Mouse (Mus musculus): ENCODE results near the gene Pax3. TPM values are rescaled to one million over a fixed set of nuclear protein-coding genes. Genes with fewer than 3 reads are reported as not detected.

Gene Pax3
- total and polyA plus RNA-seq, 3 experiments: 7.4 to 22.9 (median 11.4) TPM

DNA sequence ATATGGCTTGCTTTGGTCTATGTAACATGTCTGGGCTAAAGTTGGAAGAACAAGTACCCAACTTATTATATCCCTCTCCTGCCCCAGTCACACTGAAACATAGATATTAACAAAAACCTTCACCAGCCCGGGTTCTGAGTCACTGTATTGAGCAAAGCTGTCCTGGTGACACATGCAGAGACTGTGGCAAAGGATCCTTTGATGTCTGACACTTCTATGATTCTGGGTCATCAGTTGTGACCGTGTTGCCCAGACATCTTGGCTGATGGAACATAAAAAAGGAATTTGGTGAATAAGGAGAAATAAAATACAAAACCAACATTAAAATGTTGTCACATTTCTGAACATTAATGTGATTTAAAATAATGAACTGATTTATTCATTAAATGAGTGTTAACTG is 108.3 kb downstream of the Pax3 start:
- no peak for TF ChIP-seq GATA1 (IDR thresholded peaks at IDR 0.05; ENCODE audit: borderline replicate concordance, low read length)
- no peaks in the 10 kb centered on the region for H3K4me1 ChIP-seq (ENCODE audit: insufficient read depth, low read depth, low read length)
- ATAC-seq (ENCODE audit: extremely low read depth, insufficient number of reproducible peaks, low FRiP score, poor library complexity, severe bottlenecking): no peak
- no peak for DNase-seq (ENCODE audit: low spot score)
- no peaks in the 10 kb centered on the region for H3K27me3 ChIP-seq (ENCODE audit: insufficient read depth, low read length)
- peaks cover 1% of the 10 kb centered on the region for H3K9me3 ChIP-seq (replicated peaks)
- no peaks in the 10 kb centered on the region for H3K36me3 ChIP-seq (replicated peaks)
- no peak overlapping the region for H3K4me3 ChIP-seq (ENCODE audit: low read depth, low read length)

DNA sequence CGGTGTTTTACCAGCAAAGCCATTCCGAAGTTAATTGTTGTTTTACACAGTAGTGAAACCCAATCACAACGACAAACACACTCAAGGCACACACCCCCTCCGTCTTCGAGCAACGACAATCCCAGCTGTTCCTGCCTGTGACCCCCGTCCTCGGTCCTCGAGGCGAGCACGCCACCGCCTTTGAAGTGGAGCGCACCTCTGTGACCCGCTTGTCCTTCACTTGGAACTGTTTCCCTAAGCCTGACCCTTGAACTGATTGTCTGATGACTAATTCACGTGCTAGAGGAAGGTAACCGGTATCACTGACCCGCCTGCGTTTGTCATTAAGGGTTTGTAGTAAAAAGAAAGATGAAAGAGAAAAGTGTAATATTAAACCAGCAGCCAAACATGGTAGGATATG is 115.2 kb downstream of the Pax3 start:
- ATAC-seq (ENCODE audit: extremely low read depth, insufficient number of reproducible peaks, low FRiP score, poor library complexity, severe bottlenecking) (no peak), DNase-seq (ENCODE audit: low spot score) (no peak)
- no peaks in the 10 kb centered on the region for H3K36me3 ChIP-seq (replicated peaks)
- H3K4me1 ChIP-seq (ENCODE audit: insufficient read depth, low read depth, low read length): no peaks in the 10 kb centered on the region
- TF ChIP-seq TAL1 (conservative IDR thresholded peaks at IDR 0.05; ENCODE audit: low read depth, low read length): no peak
- TF ChIP-seq GATA2 (IDR thresholded peaks at IDR 0.05; ENCODE audit: borderline replicate concordance, low read depth, low read length): no peak
- no peak for TF ChIP-seq POLR2AphosphoS5 (IDR thresholded peaks at IDR 0.05; ENCODE audit: insufficient replicate concordance, low read depth, low read length)
- no peak for TF ChIP-seq GATA1 (IDR thresholded peaks at IDR 0.05; ENCODE audit: borderline replicate concordance, low read length)
- TF ChIP-seq CTCF (IDR thresholded peaks at IDR 0.05; ENCODE audit: low read depth, low read length): no peak
- H3K4me3 ChIP-seq (ENCODE audit: low read depth, low read length): no peak overlapping the region
- H3K9me3 ChIP-seq (replicated peaks): peaks cover 5% of the 10 kb centered on the region
- peaks cover 2% of the 10 kb centered on the region; the same call in 1 of the 2 replicates for H3K27me3 ChIP-seq (ENCODE audit: insufficient read depth, low read length)

DNA sequence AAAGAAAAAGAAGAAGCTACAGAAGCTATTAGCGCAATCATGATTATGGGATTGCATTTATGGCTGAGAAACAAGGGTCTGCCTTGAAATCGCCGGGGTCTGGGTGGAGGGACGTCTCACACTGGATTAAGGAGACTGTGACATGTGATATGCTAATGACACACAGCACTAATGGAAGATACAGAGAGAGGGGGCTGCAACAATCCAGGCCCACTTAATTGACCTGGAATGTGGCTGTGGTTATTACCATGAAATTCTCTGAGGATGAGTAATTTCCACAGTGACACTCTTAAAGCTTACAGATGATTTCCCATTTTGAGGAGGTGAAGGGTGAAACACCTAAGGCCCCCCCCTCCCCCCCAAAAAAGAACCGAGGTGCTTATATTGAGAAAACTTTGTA is 136.1 kb downstream of the Pax3 start:
- TF ChIP-seq GATA2 (IDR thresholded peaks at IDR 0.05; ENCODE audit: borderline replicate concordance, low read depth, low read length): no peak
- TF ChIP-seq POLR2AphosphoS5 (IDR thresholded peaks at IDR 0.05; ENCODE audit: insufficient replicate concordance, low read depth, low read length): no peak
- no peak for TF ChIP-seq CTCF (IDR thresholded peaks at IDR 0.05; ENCODE audit: low read depth, low read length)
- TF ChIP-seq TAL1 (conservative IDR thresholded peaks at IDR 0.05; ENCODE audit: low read depth, low read length): no peak
- no peak for TF ChIP-seq GATA1 (IDR thresholded peaks at IDR 0.05; ENCODE audit: borderline replicate concordance, low read length)
- no peaks in the 10 kb centered on the region for H3K9me3 ChIP-seq (replicated peaks)
- no peak for DNase-seq (ENCODE audit: low spot score)
- no peaks in the 10 kb centered on the region for H3K4me1 ChIP-seq (ENCODE audit: insufficient read depth, low read depth, low read length)
- H3K4me3 ChIP-seq (ENCODE audit: low read depth, low read length): no peak overlapping the region
- no peaks in the 10 kb centered on the region for H3K36me3 ChIP-seq (replicated peaks)
- no peaks in the 10 kb centered on the region; the same call in 1 of the 2 replicates for H3K27me3 ChIP-seq (ENCODE audit: insufficient read depth, low read length)
- no peak for ATAC-seq (ENCODE audit: extremely low read depth, insufficient number of reproducible peaks, low FRiP score, poor library complexity, severe bottlenecking)

DNA sequence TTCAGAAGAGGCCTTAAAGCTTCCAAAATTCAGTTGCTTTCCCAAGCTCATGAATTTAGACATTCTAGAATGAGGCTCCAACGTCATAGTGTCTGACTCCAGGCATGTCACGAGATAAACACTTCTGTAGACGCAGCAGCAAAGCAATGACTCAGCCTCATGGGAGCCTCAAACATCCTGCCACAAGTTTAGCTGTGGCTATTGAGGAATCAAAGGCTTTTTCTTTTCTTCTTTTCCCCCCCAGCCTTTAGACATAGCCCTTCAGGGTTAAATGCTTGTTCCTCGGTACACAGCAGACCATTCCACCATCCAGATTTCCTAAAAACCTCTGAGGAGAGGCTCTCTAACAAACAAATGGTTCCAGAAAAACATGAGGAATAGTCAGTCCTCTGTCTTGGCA is 139.0 kb downstream of the Pax3 start:
- no peaks in the 10 kb centered on the region for H3K4me1 ChIP-seq (ENCODE audit: insufficient read depth, low read depth, low read length)
- H3K36me3 ChIP-seq (replicated peaks): no peaks in the 10 kb centered on the region
- no peak overlapping the region for H3K4me3 ChIP-seq (ENCODE audit: low read depth, low read length)
- DNase-seq (ENCODE audit: low spot score) (no peak), ATAC-seq (ENCODE audit: extremely low read depth, insufficient number of reproducible peaks, low FRiP score, poor library complexity, severe bottlenecking) (peak; percentile 90)
- no peaks in the 10 kb centered on the region; the same call in 1 of the 2 replicates for H3K27me3 ChIP-seq (ENCODE audit: insufficient read depth, low read length)
- TF ChIP-seq CTCF (IDR thresholded peaks at IDR 0.05; ENCODE audit: low read depth, low read length) (no peak), GATA1 (IDR thresholded peaks at IDR 0.05; ENCODE audit: borderline replicate concordance, low read length) (no peak), TAL1 (conservative IDR thresholded peaks at IDR 0.05; ENCODE audit: low read depth, low read length) (no peak), GATA2 (IDR thresholded peaks at IDR 0.05; ENCODE audit: borderline replicate concordance, low read depth, low read length) (no peak), POLR2AphosphoS5 (IDR thresholded peaks at IDR 0.05; ENCODE audit: insufficient replicate concordance, low read depth, low read length) (no peak)
- peaks cover 2% of the 10 kb centered on the region; the same call in 1 of the 2 replicates for H3K9me3 ChIP-seq (replicated peaks)

DNA sequence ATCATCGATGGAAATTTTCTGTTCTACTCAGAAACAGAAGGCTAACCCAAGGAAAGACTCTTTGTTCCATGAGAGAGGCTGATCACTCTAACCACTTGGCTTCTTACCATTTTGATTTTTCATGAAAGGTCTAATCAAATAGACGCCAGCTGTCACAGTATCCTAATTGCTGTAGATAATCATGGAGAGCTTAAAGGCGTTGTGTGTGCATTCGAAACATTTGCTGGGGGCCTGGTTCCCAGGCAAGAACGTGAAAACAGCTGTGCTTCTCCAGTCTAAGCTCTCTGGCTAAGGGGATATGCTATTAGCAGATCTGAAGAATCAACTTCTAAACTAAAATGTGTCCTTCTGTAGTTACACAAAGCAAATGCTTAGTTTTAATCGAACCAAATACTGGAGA is 143.3 kb downstream of the Pax3 start:
- Histone ChIP-seq H3K9me3 (replicated peaks) (peaks cover 2% of the 10 kb centered on the region; the same call in 1 of the 2 replicates), H3K27me3 (ENCODE audit: insufficient read depth, low read length) (no peaks in the 10 kb centered on the region), H3K36me3 (replicated peaks) (no peaks in the 10 kb centered on the region), H3K4me1 (ENCODE audit: insufficient read depth, low read depth, low read length) (no peaks in the 10 kb centered on the region), H3K4me3 (ENCODE audit: low read depth, low read length) (no peak overlapping the region)
- ATAC-seq (ENCODE audit: extremely low read depth, insufficient number of reproducible peaks, low FRiP score, poor library complexity, severe bottlenecking) (no peak), DNase-seq (ENCODE audit: low spot score) (no peak)
- no peak for TF ChIP-seq POLR2AphosphoS5 (IDR thresholded peaks at IDR 0.05; ENCODE audit: insufficient replicate concordance, low read depth, low read length)
- no peak for TF ChIP-seq CTCF (IDR thresholded peaks at IDR 0.05; ENCODE audit: low read depth, low read length)
- TF ChIP-seq TAL1 (conservative IDR thresholded peaks at IDR 0.05; ENCODE audit: low read depth, low read length): no peak
- no peak for TF ChIP-seq GATA2 (IDR thresholded peaks at IDR 0.05; ENCODE audit: borderline replicate concordance, low read depth, low read length)
- no peak for TF ChIP-seq GATA1 (IDR thresholded peaks at IDR 0.05; ENCODE audit: borderline replicate concordance, low read length)

Other genes with a start within 250 kb of the Pax3 start
- not detected in 2 replicates for gene Sgpp2, start 113.2 kb upstream of the Pax3 start, total RNA-seq (2014; fragmentation: Nextera tagmentation)
- 0.05 and 0.06 TPM in 2 replicates for gene Sgpp2, start 113.2 kb upstream of the Pax3 start, total RNA-seq (2017)
- gene Sgpp2, start 113.2 kb upstream of the Pax3 start, polyA plus RNA-seq (2012): not detected in 2 replicates